Mouse (Mus musculus): ENCODE data around the gene Nde1.

The Nde1 gene

DNA sequence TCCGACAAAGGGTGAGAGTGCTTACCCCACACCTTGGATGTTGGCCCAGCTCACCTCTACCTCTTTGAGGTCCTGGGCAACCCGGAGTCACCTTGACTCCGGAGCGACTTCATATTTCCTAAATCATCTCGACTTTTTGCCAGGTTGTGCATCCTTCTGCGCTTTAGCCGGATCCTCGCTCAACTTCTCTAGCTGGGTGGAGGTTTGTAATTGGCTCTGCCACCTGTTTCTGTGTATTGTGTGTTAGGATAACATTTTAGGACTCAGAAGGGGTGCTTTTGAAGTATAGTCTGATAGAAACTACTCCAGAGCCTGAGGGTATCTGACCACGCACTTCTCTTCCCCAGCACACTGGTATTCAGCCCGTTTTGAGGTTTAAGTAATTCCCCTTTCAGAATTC is 656 bp downstream of the Nde1 start:
- DNase-seq (ENCODE audit: low spot score) = no peak

DNA sequence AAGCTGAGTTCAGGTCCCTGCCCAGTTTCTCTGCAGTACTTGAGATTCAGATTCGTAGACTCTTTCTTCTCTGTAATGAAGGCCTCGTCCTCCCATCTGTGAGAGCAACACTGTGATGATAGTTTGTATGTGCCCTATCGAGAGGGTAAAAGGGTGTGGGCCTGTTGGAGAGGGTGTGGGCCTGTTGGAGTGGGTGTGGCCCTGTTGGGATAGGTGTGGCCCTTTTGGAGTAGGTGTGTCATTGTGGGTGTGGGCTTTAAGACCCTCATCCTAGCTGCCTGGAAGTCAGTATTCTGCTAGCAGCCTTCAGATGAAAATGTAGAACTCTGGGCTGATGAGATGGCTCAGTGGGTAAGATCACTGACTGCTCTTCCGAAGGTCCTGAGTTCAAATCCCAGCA is 3.4 kb downstream of the Nde1 start:
- no peak for DNase-seq (ENCODE audit: low spot score)

DNA sequence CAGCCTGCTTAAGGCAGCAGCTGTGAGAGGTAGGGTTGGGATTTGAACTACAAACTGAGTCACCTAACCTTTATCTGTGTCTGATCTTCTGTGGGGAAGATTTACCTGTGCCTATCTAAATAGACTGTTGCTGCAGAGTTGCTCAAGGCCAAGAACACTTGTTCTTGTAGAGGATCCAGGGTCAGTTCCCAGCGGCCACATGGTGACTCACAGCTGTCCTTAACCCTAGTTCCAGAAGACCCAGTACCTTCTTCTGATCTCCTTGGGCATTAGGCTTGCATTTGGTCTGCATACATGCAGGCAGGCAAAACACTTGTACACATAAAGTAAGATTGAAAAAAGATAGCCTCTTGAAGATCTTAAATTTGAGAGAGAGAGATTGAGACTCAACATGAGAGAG is 6.6 kb downstream of the Nde1 start:
- DNase-seq (ENCODE audit: low spot score) = no peak

DNA sequence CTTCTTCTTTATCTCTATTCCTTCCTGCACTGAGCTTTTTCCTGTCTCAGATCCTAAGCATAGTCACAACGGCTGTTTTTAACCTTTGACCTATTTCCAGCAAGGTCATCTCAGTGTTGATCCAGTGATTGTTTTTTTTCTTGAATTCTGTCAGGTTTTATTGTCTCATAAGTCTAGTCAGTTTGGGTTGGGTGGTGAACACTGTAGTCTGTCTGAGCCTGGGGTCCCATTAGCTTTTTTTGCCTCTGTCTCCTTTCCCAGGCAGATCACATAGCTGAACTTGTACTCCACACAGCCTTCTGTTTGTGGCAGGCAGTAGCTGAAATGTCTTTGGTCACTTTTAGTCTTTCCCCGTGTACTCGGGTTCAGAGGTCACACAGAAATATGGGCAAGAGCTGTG is 15.0 kb downstream of the Nde1 start:
- no peak for DNase-seq (ENCODE audit: low spot score)

DNA sequence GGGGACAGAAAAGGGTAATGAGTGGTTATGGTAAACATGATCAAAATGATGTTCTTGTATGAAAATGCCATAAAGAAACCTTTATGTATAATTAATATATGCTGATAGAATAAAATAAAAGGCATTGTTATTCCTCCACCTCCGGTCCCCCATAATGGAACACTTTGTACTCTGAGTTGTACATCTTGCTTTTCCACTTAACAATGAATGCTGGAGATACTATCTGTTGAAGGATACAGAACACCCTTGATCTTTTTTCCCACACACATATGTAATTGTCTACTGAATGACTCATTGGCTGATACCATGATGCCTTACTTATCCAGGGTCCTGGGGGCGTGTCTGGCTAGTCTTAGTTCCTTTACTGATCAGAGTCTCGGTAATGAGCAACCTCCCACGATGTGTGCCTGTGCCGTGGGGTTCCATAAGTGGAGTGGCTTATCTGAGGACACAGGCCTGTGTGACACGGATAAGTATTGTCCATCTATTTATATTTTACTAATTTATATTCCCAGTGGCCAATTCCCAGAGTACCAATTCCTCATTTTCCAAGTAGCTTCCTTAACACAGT is 17.2 kb downstream of the Nde1 start:
- DNase-seq (ENCODE audit: low spot score) = no peak

DNA sequence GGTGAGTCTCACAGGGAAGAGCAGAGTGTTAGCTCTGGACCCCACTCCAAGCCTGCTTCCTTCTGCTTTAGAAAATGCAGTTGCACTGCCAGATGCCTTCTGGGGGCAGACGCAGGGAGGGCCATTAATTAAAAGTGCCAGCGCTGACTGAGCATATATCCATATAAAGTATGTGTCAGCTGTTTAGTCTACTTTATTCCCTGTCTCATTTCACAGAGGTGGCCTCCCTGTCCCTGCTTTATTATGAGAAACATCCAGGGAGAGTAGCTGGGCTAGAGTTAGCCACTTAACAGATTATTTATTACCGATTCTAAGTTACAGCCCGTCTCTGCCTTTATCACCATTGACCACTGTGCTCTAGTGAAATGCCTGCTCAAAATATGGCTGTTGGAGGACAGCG is 19.3 kb downstream of the Nde1 start:
- DNase-seq (ENCODE audit: low spot score) = no peak

DNA sequence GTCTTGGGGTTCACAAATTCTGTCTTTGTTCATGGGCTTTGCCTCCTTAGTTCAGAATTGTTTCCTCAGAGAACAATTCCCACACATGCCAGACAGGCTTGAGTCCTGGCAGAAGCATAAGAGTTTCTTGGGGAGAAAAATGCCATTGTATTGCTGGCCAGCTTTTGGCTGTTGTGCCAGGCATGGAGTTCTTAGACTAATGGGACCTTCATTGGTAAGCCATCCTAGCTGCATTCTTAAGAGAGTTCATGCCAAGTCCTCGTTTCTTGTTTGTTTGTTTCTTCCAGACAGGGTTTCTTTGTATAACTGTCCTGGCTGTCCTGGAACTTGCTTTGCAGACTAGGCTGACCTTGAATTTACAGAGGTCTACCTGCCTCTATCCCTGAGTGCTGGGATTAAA is 20.8 kb downstream of the Nde1 start:
- no peak for DNase-seq (ENCODE audit: low spot score)

DNA sequence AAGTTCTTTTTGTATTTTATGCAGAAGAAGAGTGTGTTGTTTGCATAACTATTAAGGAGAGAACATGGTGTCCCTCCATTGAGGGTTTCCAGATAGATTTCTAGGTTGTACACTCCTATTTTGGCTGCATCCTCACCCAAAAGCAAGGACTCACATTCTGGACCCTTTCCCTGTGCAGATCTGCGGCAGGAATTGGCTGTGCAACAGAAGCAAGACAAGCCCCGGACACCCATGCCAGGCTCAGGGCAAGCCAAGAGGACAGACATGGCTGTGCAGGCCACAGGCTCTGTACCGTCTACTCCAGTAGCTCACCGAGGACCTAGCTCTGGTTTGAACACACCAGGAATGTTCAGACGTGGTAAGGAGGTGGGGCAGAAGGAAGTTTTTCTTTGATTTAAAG is 22.4 kb downstream of the Nde1 start:
- DNase-seq (ENCODE audit: low spot score) = peak; percentile 17

DNA sequence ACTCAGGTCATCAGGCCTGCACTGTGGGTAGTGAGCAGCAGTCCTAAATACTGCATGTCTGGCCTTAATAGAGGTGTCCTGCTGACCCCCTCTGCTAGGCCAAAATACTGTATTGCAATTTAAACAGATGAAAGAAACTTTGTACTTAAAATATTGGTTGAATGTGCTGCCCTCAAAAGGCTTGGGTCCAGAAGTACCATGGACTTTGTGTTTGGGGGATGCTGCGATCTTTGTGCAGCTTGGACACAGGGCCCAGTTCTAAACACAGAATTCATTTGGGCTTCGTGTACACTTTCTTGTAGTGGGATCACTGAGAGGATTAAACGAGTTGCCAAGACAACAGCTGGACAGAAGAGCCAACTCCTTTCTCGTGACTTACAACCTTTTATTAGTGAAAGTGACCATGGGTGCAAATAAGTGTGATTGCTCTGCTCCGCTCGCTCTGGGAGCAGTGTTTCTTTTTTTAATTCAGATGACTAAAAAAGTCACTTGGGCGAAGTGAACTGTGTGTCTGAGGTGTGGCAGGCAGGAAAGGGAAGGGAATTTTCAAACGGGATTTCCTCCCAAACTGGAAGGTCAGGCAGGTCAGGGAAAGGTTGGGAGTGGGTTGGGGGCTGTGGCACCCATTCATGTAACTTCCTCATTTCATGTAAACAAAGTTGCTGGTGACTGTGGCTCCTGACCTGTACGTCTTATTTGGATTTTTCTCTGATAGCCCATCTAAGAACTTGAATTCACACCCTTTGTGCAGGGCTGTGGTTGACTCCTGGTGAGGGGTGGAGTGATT is 31.3 kb downstream of the Nde1 start:
- DNase-seq (ENCODE audit: low spot score) = no peak

DNA sequence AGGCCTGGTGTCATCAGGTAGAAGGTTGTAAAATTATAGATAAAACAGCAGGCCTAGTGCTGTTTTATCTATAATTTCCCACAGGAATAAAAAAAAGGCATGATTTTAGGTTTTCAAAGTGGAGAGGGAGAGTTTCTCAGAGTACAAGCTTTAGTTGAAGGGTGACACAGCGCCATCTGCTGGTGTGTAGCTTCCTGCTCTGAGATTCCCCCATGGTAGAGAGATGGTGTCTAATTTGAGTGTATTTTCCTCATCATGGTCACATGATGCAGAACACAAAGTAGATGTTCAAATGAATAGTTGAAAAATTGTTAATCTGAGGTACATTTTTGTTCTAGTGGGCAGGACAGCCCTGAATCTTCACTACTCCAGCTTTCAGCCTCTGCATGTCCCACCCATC is 32.4 kb downstream of the Nde1 start:
- no peak for DNase-seq (ENCODE audit: low spot score)

DNA sequence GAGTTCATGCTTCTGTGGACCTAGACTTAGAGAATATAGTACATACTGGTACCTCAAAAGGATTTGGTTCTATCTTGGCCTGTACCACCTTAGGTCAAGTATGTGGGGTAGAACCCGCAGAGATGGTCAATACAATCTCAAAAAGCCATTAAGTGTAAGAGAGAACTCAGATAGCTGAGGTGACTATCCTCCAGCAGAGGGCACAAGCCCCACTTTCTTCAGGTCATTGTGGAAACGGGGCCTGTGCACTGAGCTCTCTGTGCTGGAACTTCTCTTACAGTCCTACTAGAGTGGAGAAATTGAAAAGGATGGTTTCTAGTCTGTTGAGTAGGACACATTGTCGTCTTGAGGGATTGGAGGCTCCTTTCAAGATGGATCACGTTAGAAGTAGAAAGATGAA is 35.7 kb downstream of the Nde1 start:
- DNase-seq (ENCODE audit: low spot score) = no peak

DNA sequence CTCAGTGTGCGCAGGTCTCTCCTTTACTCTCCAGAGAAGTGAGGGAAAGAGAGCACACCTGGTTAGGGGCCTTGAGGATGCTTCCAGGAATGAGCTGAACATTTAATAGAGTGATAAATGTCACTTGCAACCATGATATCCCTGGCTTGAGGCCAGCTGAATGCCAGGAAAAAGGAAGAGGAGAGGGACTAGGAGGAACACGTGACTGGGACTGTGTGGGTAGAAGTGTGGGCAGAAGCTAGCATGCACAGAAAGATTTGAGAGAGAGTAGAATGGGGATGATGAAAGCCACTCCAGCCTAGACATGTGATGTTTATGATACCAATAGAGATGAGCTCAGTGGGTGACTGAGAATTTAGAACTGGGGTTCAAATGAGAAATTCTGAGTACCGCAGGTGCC is 52.1 kb downstream of the Nde1 start:
- no peak for DNase-seq (ENCODE audit: low spot score)

DNA sequence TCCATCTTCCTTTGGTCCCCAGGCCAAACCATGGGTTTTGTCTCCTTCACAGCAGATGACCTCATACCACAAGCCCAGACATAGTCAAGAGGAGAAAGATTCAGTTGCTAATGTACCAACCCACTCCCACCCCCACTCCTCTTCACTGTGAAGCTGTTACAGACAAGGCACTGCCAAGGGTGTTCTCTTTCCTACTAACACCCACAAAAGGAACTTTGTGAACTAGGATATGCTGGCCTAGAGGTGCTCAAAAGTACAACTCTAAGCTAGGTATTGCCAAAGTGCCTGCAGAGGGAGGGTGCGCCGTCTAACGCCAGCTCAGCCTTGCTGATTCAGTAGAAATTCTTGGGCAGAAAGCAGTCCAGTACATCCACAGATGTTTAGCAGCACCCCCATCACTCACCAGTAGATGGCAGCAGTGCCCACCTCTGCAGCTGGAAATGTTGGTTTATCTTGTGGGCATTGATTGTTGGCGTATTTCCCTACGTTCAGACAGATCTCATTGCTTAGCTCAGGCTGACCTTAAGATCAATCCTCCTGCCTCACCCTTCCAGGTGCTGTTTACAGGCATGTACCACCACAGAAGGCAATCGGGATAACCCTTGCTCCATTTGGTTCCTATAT is 74.1 kb downstream of the Nde1 start:
- DNase-seq (ENCODE audit: low spot score) = peak; percentile 43

DNA sequence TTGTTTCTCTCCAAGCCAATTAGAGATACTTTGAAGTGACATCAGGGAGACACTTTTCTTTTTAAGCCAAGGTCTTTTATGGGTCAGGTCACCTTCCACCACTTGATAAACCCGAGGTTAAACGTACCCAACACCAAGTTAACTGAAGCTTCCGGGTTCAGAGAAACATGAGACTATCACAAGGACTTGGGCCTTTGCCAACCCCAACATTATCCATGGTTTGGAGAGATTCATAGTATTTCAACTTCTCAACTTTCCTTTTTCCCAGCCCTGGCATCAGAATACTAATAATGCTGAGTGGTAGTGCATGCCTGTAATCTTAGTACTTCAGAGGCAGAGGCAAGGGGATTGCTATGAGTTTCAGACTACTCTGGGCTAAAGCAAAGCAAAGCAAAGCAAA is 79.0 kb downstream of the Nde1 start:
- DNase-seq (ENCODE audit: low spot score) = no peak
